Mouse (Mus musculus) olfactory bulb, adult 2 months (tissue): Measurements from ENCODE around the gene Zcchc14.

ENCODE experiments used
- CTCF ChIP-seq: fragments of 200-500 bp; IDR thresholded peaks from 2 replicates; pipeline ENCODE4 v1.5.1; 2012; ENCODE audit warnings: low read depth, mild to moderate bottlenecking, low read length, moderate library complexity; ENCODE audit not compliant: insufficient read depth
- POLR2A ChIP-seq: fragments of 200-500 bp; IDR thresholded peaks from 2 replicates; pipeline ENCODE4 v1.6.1; 2012; ENCODE audit warnings: mild to moderate bottlenecking, low read depth, low read length, moderate library complexity; ENCODE audit not compliant: insufficient read depth

DNA sequence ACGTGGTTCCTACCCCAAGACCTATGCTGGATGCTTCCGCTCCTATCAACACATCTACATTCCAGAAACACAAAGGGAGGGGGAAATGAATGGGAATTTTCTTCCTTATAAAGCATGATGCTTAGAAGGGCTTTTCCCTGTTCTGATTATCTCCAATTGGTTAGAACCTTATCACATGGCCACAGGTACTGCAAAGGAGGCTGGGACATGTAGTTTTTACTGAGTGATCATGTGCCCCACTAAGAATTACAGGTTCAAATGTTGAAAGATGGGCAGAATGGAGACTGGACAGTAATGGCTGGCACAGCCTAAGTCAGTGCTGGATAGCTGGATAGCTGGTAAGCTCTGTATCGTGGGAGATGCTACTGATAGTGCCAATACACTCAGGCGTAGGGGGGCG, 21.2 kb upstream of the Zcchc14 start:
- TF ChIP-seq CTCF (no peak), POLR2A (no peak)
